Mouse (Mus musculus): ENCODE data around the gene Fbxw8. TPM values are rescaled to one million over a fixed set of nuclear protein-coding genes. Genes with fewer than 3 reads are reported as not detected.

Fbxw8 gene
- total and polyA plus RNA-seq, 3 experiments = 26.1 to 34.0 (median 30.2) TPM

- H3K27me3 ChIP-seq (ENCODE audit: insufficient read depth, low read length) = no peaks in the 10 kb centered on the region
- no peaks in the 10 kb centered on the region for H3K9me3 ChIP-seq (replicated peaks)
- ATAC-seq (ENCODE audit: extremely low read depth, insufficient number of reproducible peaks, low FRiP score, poor library complexity, severe bottlenecking) (no peak), DNase-seq (ENCODE audit: low spot score) (no peak)
- H3K36me3 ChIP-seq (replicated peaks) = peaks cover 96% of the 10 kb centered on the region
- no peak overlapping the region for H3K4me3 ChIP-seq (ENCODE audit: low read depth, low read length)
- H3K4me1 ChIP-seq (ENCODE audit: insufficient read depth, low read depth, low read length) = peaks cover 10% of the 10 kb centered on the region; the same call in 1 of the 2 replicates
- TF ChIP-seq POLR2AphosphoS5 (IDR thresholded peaks at IDR 0.05; ENCODE audit: insufficient replicate concordance, low read depth, low read length) (no peak), TAL1 (conservative IDR thresholded peaks at IDR 0.05; ENCODE audit: low read depth, low read length) (no peak)
Measured at GRCm38 (mm10) chr5:118145458-118145857, 9.8 kb downstream of the Fbxw8 start.

DNA sequence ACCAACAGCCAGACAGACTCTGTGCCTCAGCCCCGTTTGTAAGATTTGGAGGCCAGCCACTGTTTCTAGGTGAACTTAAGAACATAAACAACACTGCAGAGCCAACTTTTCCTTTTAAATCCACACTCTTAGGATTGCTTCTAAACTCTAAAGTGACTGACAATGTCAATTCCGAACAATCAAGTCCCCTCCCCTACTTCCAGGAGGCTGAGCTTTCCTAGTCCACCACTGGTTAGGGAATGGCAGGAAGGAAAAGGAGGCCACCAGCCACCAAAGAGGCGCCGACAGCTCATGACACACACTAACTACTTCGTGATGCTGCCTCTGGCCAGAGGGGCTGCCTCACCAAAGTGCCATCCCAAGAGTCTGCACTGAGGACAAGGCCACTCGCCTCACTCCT, 10.5 kb downstream of the Fbxw8 start:
- ATAC-seq (ENCODE audit: extremely low read depth, insufficient number of reproducible peaks, low FRiP score, poor library complexity, severe bottlenecking) (no peak), DNase-seq (ENCODE audit: low spot score) (no peak)
- no peak overlapping the region for H3K4me3 ChIP-seq (ENCODE audit: low read depth, low read length)
- no peaks in the 10 kb centered on the region for H3K27me3 ChIP-seq (ENCODE audit: insufficient read depth, low read length)
- H3K36me3 ChIP-seq (replicated peaks) = peaks cover 96% of the 10 kb centered on the region
- H3K9me3 ChIP-seq (replicated peaks) = no peaks in the 10 kb centered on the region
- TF ChIP-seq CTCF (IDR thresholded peaks at IDR 0.05; ENCODE audit: low read depth, low read length) (no peak), GATA1 (IDR thresholded peaks at IDR 0.05; ENCODE audit: borderline replicate concordance, low read length) (no peak), TAL1 (conservative IDR thresholded peaks at IDR 0.05; ENCODE audit: low read depth, low read length) (no peak), GATA2 (IDR thresholded peaks at IDR 0.05; ENCODE audit: borderline replicate concordance, low read depth, low read length) (no peak), POLR2AphosphoS5 (IDR thresholded peaks at IDR 0.05; ENCODE audit: insufficient replicate concordance, low read depth, low read length) (no peak)
- H3K4me1 ChIP-seq (ENCODE audit: insufficient read depth, low read depth, low read length) = peaks cover 3% of the 10 kb centered on the region; the same call in 1 of the 2 replicates

- ATAC-seq (ENCODE audit: extremely low read depth, insufficient number of reproducible peaks, low FRiP score, poor library complexity, severe bottlenecking) (no peak), DNase-seq (ENCODE audit: low spot score) (no peak)
- H3K4me3 ChIP-seq (ENCODE audit: low read depth, low read length) = no peak overlapping the region
- H3K4me1 ChIP-seq (ENCODE audit: insufficient read depth, low read depth, low read length) = peaks cover 3% of the 10 kb centered on the region; the same call in 1 of the 2 replicates
- TF ChIP-seq GATA1 (IDR thresholded peaks at IDR 0.05; ENCODE audit: borderline replicate concordance, low read length) = no peak
- TF ChIP-seq GATA2 (IDR thresholded peaks at IDR 0.05; ENCODE audit: borderline replicate concordance, low read depth, low read length) = no peak
- TF ChIP-seq CTCF (IDR thresholded peaks at IDR 0.05; ENCODE audit: low read depth, low read length) = no peak
- no peak for TF ChIP-seq TAL1 (conservative IDR thresholded peaks at IDR 0.05; ENCODE audit: low read depth, low read length)
- H3K36me3 ChIP-seq (replicated peaks) = peaks cover 96% of the 10 kb centered on the region
- no peaks in the 10 kb centered on the region for H3K9me3 ChIP-seq (replicated peaks)
- no peaks in the 10 kb centered on the region for H3K27me3 ChIP-seq (ENCODE audit: insufficient read depth, low read length)
Measured at GRCm38 (mm10) chr5:118144327-118144726, 10.9 kb downstream of the Fbxw8 start.

DNA sequence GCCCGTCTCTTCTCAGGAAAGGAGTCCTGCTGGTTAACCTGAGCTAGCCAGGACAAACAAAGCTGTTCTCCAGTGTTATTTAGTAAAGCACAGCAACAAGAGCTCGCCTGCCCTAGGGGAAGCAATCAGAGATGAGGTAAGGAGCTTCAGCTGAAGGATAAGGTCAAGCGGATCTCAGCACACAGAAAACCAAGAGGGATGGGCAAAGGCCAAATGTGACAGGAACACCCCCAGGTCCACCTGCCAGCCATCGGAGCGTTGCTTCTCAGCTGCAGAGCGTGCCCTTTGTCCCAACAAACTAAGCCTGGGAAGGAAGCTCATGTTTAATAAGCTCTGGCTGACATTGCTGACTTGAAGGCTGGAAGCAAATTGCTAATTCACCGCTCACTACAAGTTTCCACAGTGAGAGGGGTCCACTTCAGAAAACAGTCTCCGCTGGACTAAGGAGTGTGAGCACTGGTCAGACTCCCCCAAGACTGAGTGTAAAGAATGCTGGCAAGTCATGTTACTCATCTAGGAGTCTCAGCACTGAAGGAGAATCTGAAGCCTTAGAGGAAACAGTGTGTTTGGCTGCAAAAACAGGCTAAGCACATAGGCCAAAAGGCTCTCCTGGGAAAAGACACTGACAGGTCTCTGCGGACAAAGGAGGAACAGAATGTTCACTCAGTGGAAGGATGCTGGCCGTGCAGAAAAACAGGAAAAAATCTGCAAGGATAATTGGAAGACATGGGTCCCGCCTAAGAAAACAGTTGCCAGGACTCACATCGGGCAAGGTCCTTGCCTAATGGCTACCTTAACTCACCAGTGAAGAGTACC, 11.8 kb downstream of the Fbxw8 start:
- H3K27me3 ChIP-seq (ENCODE audit: insufficient read depth, low read length) = no peaks in the 10 kb centered on the region
- ATAC-seq (ENCODE audit: extremely low read depth, insufficient number of reproducible peaks, low FRiP score, poor library complexity, severe bottlenecking) (no peak), DNase-seq (ENCODE audit: low spot score) (no peak)
- no peak for TF ChIP-seq CTCF (IDR thresholded peaks at IDR 0.05; ENCODE audit: low read depth, low read length)
- no peak for TF ChIP-seq GATA2 (IDR thresholded peaks at IDR 0.05; ENCODE audit: borderline replicate concordance, low read depth, low read length)
- TF ChIP-seq GATA1 (IDR thresholded peaks at IDR 0.05; ENCODE audit: borderline replicate concordance, low read length) = no peak
- no peak for TF ChIP-seq POLR2AphosphoS5 (IDR thresholded peaks at IDR 0.05; ENCODE audit: insufficient replicate concordance, low read depth, low read length)
- H3K4me1 ChIP-seq (ENCODE audit: insufficient read depth, low read depth, low read length) = peaks cover 3% of the 10 kb centered on the region; the same call in 1 of the 2 replicates
- peaks cover 97% of the 10 kb centered on the region for H3K36me3 ChIP-seq (replicated peaks)
- H3K4me3 ChIP-seq (ENCODE audit: low read depth, low read length) = no peak overlapping the region
- no peaks in the 10 kb centered on the region for H3K9me3 ChIP-seq (replicated peaks)

GRCm38 (mm10) chr5:118142471-118142870, 12.8 kb downstream of the Fbxw8 start:
- Histone ChIP-seq H3K27me3 (ENCODE audit: insufficient read depth, low read length) (no peaks in the 10 kb centered on the region), H3K4me3 (ENCODE audit: low read depth, low read length) (no peak overlapping the region), H3K9me3 (replicated peaks) (no peaks in the 10 kb centered on the region), H3K4me1 (ENCODE audit: insufficient read depth, low read depth, low read length) (peaks cover 3% of the 10 kb centered on the region; the same call in 1 of the 2 replicates), H3K36me3 (replicated peaks) (peaks cover 100% of the 10 kb centered on the region)
- no peak for TF ChIP-seq GATA2 (IDR thresholded peaks at IDR 0.05; ENCODE audit: borderline replicate concordance, low read depth, low read length)
- no peak for TF ChIP-seq TAL1 (conservative IDR thresholded peaks at IDR 0.05; ENCODE audit: low read depth, low read length)
- no peak for TF ChIP-seq GATA1 (IDR thresholded peaks at IDR 0.05; ENCODE audit: borderline replicate concordance, low read length)
- no peak for TF ChIP-seq CTCF (IDR thresholded peaks at IDR 0.05; ENCODE audit: low read depth, low read length)
- no peak for TF ChIP-seq POLR2AphosphoS5 (IDR thresholded peaks at IDR 0.05; ENCODE audit: insufficient replicate concordance, low read depth, low read length)
- DNase-seq (ENCODE audit: low spot score) (no peak), ATAC-seq (ENCODE audit: extremely low read depth, insufficient number of reproducible peaks, low FRiP score, poor library complexity, severe bottlenecking) (no peak)

GRCm38 (mm10) chr5:118139630-118140029, 15.6 kb downstream of the Fbxw8 start:
- no peak for DNase-seq (ENCODE audit: low spot score)
- Histone ChIP-seq H3K27me3 (ENCODE audit: insufficient read depth, low read length) (no peaks in the 10 kb centered on the region), H3K9me3 (replicated peaks) (no peaks in the 10 kb centered on the region), H3K4me3 (ENCODE audit: low read depth, low read length) (no peak overlapping the region), H3K36me3 (replicated peaks) (peaks cover 99% of the 10 kb centered on the region), H3K4me1 (ENCODE audit: insufficient read depth, low read depth, low read length) (peaks cover 3% of the 10 kb centered on the region; the same call in 1 of the 2 replicates)
- TF ChIP-seq GATA1 (IDR thresholded peaks at IDR 0.05; ENCODE audit: borderline replicate concordance, low read length) (no peak), CTCF (IDR thresholded peaks at IDR 0.05; ENCODE audit: low read depth, low read length) (no peak), POLR2AphosphoS5 (IDR thresholded peaks at IDR 0.05; ENCODE audit: insufficient replicate concordance, low read depth, low read length) (no peak), GATA2 (IDR thresholded peaks at IDR 0.05; ENCODE audit: borderline replicate concordance, low read depth, low read length) (no peak), TAL1 (conservative IDR thresholded peaks at IDR 0.05; ENCODE audit: low read depth, low read length) (no peak)
- ATAC-seq (ENCODE audit: extremely low read depth, insufficient number of reproducible peaks, low FRiP score, poor library complexity, severe bottlenecking) = no peak

Data from G1E (cell line).